ENCODE assay signal across 19 mouse cellular contexts in genomic region chr3:6083855-6084254, GRCm38 (mm10).
"Had no signal": no experiment of that assay in that cellular context is flagged by ENCODE, and none has a peak within 500 bp of the region (broad histone marks: within the 10 kb centered on the region; RNA-seq: fewer than 3 reads in every experiment).

No protein-coding gene starts in this region.

- H3K4me3 ChIP-seq: liver, embryonic 13.5 days; liver, embryonic 15.5 days; lung, embryonic 15.5 days; megakaryocyte, embryonic 14.5 days; neural tube, embryonic 12.5 days had no signal

- H3K27me3 ChIP-seq: liver, embryonic 13.5 days; liver, embryonic 15.5 days; lung, embryonic 15.5 days; megakaryocyte, embryonic 14.5 days; neural tube, embryonic 12.5 days had no signal

- H3K36me3 ChIP-seq: liver, embryonic 13.5 days; liver, embryonic 15.5 days; lung, embryonic 15.5 days; neural tube, embryonic 12.5 days had no signal

- H3K9ac ChIP-seq: liver, embryonic 13.5 days; liver, embryonic 15.5 days; liver, postnatal 0 days; lung, embryonic 15.5 days; neural tube, embryonic 12.5 days had no signal

- H3K9me3 ChIP-seq: liver, embryonic 13.5 days; liver, embryonic 15.5 days; lung, embryonic 15.5 days; megakaryocyte, embryonic 14.5 days; neural tube, embryonic 12.5 days had no signal

- H3K4me2 ChIP-seq: liver, embryonic 11.5 days; liver, embryonic 13.5 days; liver, embryonic 15.5 days; lung, embryonic 15.5 days; neural tube, embryonic 12.5 days had no signal

- ATAC-seq: liver, postnatal 0 days; lung, postnatal 0 days; midbrain, embryonic 16.5 days had no signal

- DNase-seq: liver, embryonic 13.5 days; liver, postnatal 0 days; lung, adult 2 months; lung, postnatal 14 days; lung, postnatal 36 days; right cerebral cortex, postnatal 25 days; right cerebral cortex, postnatal 4 days; spleen, adult 18-20 months; thymus, adult 18-20 months; thymus, postnatal 14 days; thymus, postnatal 36 days had no signal

- H3K4me1 ChIP-seq: liver, embryonic 13.5 days; liver, embryonic 15.5 days; lung, embryonic 15.5 days; megakaryocyte, embryonic 14.5 days; neural tube, embryonic 12.5 days had no signal

- H3K27ac ChIP-seq: liver, embryonic 13.5 days; liver, embryonic 15.5 days; lung, embryonic 15.5 days; macrophage; neural tube, embryonic 12.5 days had no signal
